Mouse (Mus musculus) gastrocnemius, adult 8-10 months (tissue): ENCODE measurements at regions not wholly inside any gene's neighbourhood (a gene's known extent, or its start where the extent isn't known, plus 50 kb on each side); places are given as distances from the start of the nearest gene placed in this dataset.

Source experiments
- DNase-seq, 2 experiments: peaks; one replicate each; pipeline ENCODE4 v3.0.0; 2022; ENCODE audit warnings: low spot score in 2 of 2

GRCm38 (mm10) chr13:44028081-44028480 lies 243.5 kb downstream of the Cd83 start:
- no peak for DNase-seq

- DNase-seq, result peak in 1 of 2 experiments; percentile 22
Measured at GRCm38 (mm10) chr13:44030590-44030989, 246.0 kb downstream of the Cd83 start.

GRCm38 (mm10) chr13:44037774-44038294 lies 253.3 kb downstream of the Cd83 start:
- no peak for DNase-seq

- no peak for DNase-seq
Measured at GRCm38 (mm10) chr13:44038322-44038721, 253.7 kb downstream of the Cd83 start.

- no peak for DNase-seq
Measured at GRCm38 (mm10) chr13:44040640-44041039, 256.1 kb downstream of the Cd83 start.

- no peak for DNase-seq
Measured at GRCm38 (mm10) chr13:44042730-44043493, 258.3 kb downstream of the Cd83 start.

- DNase-seq, result no peak
Measured at GRCm38 (mm10) chr13:44043494-44043885, 258.9 kb downstream of the Cd83 start.

GRCm38 (mm10) chr13:44044546-44045216 lies 260.1 kb downstream of the Cd83 start:
- DNase-seq, result no peak

- no peak for DNase-seq
Measured at GRCm38 (mm10) chr13:44046436-44046835, 261.9 kb downstream of the Cd83 start.

- DNase-seq, result no peak
Measured at GRCm38 (mm10) chr13:44054157-44054556, 269.6 kb downstream of the Cd83 start.

- DNase-seq, result peak; percentile 12 to 20
Measured at GRCm38 (mm10) chr13:44055573-44056491, 271.3 kb downstream of the Cd83 start.

GRCm38 (mm10) chr13:44056716-44057115 lies 272.1 kb downstream of the Cd83 start:
- no peak for DNase-seq

- DNase-seq, result no peak
Measured at GRCm38 (mm10) chr13:44057542-44057941, 273.0 kb downstream of the Cd83 start.

- DNase-seq, result no peak
Measured at GRCm38 (mm10) chr13:44058277-44058676, 273.7 kb downstream of the Cd83 start.

- no peak for DNase-seq
Measured at GRCm38 (mm10) chr13:44059436-44059835, 274.9 kb downstream of the Cd83 start.

GRCm38 (mm10) chr13:44061286-44061685 lies 276.7 kb downstream of the Cd83 start:
- DNase-seq, result no peak

GRCm38 (mm10) chr13:44061721-44062300 lies 277.2 kb downstream of the Cd83 start:
- DNase-seq, result no peak

GRCm38 (mm10) chr13:44063317-44063716 lies 278.7 kb downstream of the Cd83 start:
- no peak for DNase-seq

GRCm38 (mm10) chr13:44064026-44064425 lies 279.5 kb downstream of the Cd83 start:
- DNase-seq, result no peak

- peak in 1 of 2 experiments; percentile 15 for DNase-seq
Measured at GRCm38 (mm10) chr13:44065741-44066185, 281.2 kb downstream of the Cd83 start.

GRCm38 (mm10) chr13:44067244-44067643 lies 282.7 kb downstream of the Cd83 start:
- DNase-seq, result no peak
